Mouse (Mus musculus) monocyte, adult 5-6 weeks (primary cell): Measurements from ENCODE around the gene Med19. TPM values are rescaled to one million over a fixed set of nuclear protein-coding genes. Genes with fewer than 3 reads are reported as not detected.
A peak's percentile ranks its signal among the peaks of the same experiment; 100 is the strongest.
"Not testable (repeated sequence)": the region's sequence is repeated elsewhere in the genome, so short reads cannot be mapped to it uniquely, and the experiment has no call there.

Source experiments
- ATAC-seq: fragments of 153-309, 156-312 bp; replicated peaks from 2 replicates; pipeline ENCODE4 v1.8.0; 2017; ENCODE audit warnings: mild to moderate bottlenecking; ENCODE audit not compliant: low TSS enrichment, insufficient number of reproducible peaks, severe bottlenecking, poor library complexity, low FRiP score
- total RNA-seq: library from RNA; stranded (forward); fragments of 200-1000, 200-491, 200-594 nt; gene quantifications from 3 replicates; pipeline ENCODE4 v1.2.3, GENCODE M21; 2017

The Med19 gene
- total RNA-seq, 1 experiment from 2014 or later: 11.5 TPM

DNA sequence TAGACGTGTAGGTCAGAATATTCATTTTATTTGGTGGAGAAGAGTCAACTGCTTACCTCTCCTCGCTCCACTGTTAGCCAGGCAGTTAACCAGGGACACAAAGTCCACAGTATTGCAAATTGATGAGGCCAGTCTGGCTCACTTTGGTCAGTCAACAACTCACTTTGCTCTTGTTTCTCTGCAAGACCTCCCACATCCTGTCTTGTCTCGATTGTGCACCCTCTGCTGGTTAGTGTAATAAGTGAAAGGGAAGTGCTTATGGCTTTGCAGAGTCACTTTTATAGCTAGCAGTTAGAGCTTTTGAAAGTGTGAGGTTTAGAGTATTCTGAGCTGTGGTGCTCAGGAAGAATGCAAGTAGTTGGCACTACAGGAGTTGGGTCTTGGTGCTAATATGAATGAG is 17.9 kb upstream of the Med19 start:
- peak; percentile 72 for ATAC-seq

DNA sequence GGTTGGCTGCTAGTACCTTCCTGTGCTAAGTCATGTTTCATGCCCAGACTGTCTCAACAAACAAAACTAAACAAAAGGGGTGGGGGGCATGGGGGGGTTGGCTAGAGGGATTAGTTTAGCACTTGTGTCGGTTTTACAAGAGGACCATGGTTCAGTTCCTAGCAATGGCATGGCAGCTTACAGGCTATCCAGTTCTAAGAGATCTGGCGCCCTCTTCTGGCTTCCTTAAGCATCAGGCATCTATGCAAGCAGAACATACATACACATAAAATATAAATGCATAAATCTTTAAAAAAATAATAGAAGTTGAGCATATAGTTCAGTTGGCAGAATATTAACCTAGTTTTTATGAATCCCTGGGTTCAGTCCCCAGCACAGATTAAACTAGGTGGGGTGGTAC is 15.3 kb upstream of the Med19 start:
- no peak; the same call in 1 of the 2 replicates for ATAC-seq

DNA sequence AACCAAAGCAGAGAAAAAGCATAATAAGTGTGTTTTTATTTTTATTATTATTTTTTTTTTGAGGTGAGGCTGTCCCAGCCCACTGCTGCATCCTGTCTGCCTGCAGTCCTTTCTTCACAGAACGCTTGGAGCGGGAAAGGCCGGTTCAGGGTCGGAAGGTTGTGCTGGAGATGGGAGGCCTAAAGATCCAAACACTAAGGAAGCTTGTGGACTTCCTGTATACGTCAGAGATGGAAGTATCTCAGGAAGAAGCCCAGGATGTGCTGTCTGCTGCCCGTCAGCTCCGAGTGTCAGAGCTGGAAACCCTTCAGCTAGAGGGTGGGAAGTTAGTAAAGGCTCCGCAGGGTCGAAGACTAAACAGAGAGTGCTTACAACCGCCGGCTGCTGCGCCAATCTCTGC is 12.1 kb upstream of the Med19 start:
- no peak for ATAC-seq

DNA sequence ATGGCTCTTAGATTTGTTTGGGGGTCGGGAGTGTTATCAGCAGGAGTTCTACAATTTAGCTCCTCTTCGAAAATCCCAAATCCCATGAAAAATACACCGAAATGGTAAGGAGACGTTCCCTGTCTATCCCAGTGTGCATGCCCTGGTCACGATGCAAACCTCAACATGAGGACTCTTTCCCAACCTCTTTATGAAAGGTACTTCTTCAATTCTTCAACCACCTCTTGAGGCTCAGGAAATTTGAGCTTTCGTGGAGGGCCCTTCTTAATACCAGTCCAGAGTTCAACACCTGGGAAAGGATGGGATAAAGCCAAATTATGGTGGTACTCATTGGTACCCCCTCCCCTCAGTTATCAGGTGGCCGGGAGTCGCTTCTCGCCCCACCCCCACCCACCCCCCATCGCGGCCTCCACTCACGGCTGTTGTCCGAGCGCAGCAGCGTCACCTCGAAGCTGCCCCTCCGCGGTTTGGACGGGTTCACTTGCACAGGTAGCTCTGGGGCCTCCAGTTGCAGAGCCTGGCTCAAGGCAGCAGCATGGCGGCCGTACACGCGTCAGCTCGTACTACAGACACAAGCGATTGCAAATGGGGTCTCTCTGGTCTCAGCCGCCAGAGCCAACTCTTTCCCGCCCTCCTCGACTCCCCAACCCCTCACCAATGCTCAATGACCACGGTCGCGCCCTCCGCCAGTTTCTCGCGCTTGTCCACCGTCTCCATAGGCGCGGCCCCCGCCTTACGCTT is 8.2 kb upstream of the Med19 start:
- ATAC-seq: 0 out of 2 replicates have a peak, but pooled peaks have one; percentile 15

DNA sequence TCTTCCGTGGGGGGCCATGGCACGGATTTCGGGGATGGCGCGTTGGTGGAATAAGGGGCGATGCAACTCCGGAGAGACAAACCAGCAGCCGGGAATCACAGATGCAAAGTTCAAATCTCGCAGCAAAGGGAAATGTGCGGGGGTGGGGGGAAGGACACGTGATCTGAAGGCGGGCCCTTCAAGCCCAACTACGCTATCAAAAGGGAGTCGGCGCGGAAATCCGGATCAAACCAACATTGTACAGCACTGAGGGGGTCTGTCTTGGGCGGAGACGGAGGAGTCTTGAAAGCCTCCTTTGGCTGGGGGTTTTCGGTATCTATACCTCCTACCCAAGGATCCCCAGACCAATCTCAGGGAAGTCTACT is 7.7 kb upstream of the Med19 start, which contains the start of gene Selenoh:
Gene Selenoh, minus strand, starts transcription at position 202 of the 365 bp plus-strand sequence.
- ATAC-seq: peak; percentile 84

DNA sequence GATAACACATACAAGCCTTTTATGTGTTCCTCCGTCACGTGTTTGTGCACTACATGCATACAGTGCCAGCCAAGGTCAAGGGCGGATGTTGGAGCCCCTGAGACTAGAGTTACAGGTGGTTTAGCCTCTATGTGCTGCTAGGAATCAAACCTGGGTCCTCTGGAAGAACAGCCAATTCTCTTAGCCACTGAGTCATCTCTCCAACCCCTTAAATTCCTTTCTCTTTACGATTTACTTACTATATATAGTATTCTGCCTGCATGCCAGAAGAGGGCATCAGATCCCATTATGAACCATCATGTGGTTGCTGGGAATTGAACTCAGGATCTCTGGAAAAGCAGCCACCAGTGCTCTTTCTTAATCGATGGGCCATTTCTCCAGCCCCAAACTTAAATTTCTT is 6.7 kb upstream of the Med19 start:
- ATAC-seq: not testable (repeated sequence)

DNA sequence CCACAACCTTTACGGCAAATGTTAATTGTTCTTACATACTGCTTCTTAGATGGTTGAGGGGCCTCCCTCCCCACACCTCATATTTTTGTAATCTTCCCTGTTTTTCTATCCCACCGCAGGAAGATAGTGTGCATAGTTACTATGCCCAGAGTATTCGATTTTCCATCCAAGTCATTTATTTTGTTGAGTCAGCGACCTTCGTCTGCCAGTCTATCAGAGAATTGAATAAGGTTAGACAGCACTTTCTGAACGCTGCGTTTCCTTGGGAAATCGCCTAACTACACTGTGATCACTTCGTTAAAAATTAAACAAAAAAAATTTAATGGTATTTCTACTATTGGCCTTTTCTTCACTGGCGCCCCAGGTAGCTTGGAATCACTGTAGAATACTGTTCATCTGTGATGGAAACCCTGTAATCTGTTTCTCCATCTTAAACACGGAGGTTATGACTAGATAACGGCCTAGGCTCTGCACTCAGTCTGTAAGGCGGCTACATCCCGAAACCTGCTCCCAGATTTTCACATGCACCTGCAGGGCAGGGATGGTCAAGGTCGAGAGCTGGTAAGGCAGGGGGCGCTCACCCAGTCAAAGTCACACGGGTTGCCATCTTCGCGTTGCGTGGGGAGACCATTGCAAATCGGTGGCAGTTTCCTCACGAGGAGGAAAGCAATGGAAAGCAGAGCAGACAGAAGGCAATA is 783 bp upstream of the Med19 start:
- ATAC-seq: peak; percentile 32

DNA sequence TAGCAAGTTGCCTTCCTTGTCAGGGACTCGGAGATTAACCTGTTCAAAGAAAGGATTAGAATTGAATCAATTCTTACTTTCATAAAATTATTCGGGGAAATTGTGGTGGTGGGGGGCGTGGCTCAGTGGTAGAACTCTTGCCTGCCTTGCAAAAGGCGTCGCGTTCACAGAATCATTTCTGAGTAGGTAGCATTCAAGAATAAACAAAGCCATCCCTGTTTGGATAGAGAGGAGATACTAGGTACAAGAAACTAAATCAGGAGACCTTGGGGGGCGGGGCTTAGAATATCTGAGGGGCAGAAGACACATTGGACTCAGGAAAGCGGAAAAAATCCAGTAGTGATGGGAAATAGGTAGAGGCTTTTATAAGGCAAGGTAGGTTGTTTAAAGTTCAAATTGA is 814 bp downstream of the Med19 start, which contains the start of gene Tmx2:
Gene Tmx2, minus strand, starts transcription at position 125 of the 400 bp plus-strand sequence.
- ATAC-seq: no peak

DNA sequence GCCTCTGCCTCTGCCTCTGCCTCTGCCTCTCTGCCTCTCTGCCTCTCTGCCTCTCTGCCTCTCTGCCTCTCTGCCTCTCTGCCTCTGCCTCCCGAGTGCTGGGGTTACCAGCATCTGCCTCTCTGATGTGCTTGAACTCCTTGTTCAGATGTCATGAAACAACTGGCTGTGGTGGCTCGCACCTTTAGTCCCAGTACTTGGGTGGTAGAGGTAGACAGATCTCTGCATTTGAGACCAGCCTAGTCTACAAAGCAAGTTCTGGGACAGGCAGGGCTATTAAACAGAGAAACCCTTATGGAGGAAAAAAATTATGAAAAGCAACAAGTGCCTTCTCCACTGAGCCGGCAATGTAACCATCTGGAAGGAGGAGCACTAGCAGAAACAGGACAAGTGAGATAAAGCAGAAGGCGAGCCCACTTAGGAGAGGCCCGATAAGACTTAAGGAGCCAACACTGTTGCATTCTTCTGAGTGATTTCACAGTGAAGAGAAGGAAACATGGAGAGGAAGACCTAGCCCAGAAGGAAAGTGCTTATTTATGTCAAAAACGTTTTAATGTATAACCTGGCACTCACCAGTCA is 4.5 kb downstream of the Med19 start:
- ATAC-seq: no peak

DNA sequence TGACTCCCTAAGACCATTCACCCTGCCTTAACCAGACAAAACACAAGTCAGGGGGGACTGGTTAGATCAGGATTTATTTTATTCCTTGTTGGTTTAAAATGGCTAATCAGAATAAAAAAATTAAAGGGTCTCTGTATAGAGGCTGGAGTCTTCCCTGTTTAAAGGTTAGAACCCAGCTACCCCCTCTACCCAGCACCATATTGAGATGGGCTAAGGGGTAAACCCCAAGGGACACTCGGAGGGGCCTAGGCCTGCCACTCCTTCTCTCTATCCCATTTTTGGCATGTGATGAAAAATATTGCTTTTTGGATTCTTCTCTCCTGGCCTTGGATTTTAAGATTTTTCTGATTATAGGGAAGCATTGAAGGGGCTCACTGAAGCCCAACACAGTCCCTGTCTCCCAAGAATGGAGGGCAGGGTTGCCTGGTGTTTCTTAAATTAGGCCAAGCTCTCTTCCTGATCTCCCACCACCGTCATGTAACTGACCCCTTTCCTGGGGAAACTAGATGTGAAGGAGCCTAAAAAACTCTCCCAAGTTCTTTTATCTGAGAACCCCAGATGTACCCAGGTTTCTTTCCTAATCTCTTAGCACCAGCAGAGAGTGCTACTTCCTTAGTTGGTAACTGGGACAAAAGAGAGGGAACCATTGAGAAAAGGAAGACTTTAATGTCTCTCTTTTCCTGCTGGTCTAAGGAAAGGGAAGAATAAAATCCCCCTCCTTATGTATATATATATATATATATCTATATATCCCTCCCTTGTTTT is 10.1 kb downstream of the Med19 start:
- ATAC-seq: no peak

DNA sequence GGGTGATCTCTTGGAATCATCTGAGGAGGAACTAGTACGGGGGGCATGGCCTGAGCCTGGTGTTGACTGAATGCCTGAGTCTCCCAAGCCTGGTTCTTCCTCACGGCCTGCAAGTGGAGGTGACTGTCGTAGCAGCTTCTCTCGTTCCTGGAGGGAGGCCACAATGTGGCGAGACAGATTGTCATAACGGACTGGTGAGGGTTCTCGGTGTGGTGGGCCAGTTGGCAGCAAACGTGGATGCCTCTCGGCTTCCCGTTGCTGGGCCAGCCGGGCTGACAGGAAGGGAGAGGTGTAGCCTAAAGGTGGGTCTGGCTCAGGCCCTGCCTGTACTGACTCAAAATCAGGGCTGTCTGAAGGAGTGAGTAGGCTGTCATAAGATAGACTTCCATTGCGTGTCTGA is 11.8 kb downstream of the Med19 start:
- ATAC-seq: 0 out of 2 replicates have a peak, but pooled peaks have one; percentile 17

DNA sequence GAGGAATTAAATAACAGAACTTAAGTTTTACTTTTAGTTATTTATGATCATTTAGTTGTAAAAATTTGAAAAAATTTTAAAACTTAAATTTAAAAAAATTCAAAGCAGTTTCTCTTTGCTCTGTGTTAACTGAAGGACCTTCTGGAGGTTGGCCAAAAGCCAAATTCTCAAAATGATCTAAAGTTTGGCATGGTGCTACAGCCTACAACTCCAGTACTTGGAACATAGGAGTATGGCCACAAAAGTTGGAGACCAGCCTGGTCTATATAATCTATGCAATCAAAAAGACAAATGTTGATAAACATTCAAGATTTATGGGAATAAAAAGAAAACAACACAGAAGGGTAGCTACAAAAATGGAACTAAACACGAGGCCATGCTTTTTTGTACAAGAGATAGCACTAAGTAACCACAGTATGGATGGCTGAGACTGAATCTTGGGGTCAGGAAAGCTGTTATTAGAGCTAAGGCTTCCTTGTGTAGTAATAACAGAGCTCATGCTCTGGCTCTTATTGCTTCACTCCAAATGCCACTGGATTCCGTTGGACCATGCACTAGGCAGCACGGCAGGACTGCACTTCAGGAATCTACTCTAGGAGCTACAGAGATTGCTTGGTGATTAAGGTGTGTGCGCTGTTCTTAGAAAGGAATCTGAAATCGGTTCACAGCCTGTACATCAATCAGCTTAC is 16.9 kb downstream of the Med19 start:
- no peak for ATAC-seq

DNA sequence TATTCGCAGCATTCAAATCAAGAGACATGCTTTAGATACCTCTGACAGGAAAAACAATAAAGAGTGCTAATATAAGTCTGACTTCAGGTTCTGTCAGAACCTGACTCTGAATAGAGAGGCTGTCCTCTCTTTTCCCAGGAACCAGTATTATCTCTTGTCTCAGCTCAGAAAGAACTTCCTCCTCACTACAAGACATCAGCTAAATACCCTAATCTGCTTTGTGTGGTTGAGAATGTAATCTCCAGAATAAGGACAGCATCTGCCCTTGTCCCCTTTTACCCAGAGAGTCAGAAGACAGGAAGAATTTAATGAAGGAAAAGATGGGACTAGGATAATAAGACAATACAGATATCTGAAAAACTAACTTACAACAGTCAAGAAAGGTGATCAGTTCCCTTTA is 25.3 kb downstream of the Med19 start:
- ATAC-seq: no peak

DNA sequence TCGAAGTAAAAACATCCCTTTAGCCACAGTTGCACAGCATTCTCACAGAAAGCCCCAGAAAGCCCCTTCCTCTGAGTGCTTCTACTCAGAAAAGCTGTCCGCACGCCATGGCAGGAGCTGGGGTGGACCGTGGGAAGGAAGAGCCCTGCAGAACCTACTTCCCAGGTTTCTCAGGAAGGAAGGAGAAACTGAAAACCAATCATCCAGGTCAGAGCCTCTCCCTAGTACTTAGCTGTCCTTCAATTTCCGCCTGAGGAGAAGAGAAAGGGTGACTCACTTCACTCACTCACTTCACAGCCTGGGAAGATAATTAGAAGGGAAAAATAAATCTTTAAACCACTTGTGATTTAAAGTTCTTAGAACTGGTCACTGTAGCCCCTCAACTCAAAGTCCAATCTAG is 26.1 kb downstream of the Med19 start:
- no peak for ATAC-seq

DNA sequence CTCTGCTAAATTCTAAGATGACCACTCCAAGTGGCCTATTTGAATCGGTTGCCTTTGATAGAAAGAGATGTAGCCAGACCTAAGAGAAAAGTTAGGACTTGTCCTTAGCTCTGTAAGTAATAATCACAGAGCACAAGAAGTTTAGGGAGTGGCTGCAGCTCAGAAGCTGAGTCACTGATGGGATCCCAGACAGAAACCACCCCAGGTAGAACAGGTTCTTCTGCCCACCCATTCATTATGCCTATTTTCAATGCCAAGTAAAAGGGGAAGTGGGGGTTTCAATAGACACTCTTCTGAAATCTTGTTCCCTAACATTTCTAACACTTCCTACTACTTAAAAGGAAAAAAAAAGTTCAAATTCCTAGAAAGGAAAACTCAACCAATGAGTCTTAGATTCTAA is 27.1 kb downstream of the Med19 start:
- no peak for ATAC-seq

DNA sequence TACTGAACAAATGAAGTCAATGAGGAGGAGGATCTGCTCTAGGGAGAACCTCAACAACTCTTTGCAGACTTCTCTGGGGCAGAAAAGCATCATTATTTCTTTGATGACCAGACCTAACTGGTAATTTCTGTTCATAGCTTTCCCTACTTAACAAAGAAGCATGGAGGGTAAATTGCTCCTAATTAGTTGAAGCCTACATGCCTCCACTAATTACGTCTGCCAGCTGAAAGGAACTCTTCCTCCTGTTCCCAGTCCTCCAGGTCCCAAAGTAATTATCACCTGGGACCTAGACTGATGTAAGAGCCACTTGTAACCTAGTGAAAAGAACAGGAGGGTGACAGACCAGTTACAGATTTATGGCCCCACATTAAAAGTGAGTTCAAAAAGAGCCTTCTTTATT is 29.3 kb downstream of the Med19 start:
- no peak for ATAC-seq

DNA sequence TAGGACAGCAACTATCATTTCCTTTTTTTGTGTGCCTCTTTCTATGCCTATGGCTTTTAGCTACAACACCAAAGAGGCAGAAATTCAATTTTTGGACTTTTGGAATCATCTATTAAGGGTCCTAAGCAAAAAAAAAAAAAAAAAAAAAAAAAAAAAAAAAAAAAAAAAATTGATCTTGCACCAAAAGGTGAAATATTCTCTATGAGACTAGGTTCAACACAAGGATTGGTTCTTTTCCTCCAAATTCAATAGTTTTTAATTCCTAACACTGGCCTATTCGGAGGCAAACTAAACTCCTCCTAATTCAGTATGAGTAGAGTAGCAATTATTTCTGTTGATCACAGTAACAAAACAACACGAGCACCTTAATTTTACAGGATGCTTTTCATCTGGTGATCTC is 33.7 kb downstream of the Med19 start:
- ATAC-seq: no peak

DNA sequence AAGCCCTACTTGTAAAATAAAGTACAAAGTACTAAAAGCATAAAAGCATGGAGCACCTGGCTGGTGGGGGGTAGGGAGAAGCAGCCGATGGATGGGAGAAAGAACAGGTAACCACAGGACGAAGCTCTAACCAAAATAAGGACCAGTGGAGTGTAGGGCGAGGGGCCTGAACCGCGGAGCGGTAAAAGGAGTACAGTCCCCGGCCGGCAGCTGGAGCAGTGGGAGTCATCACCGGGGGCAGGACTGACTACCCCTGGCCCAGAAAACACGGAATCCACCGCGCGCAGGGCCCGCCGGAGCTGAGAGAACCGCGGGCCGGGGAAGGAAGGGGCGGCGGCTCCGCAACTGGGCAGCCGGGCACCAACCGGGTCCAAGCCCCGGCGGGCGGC is 36.2 kb downstream of the Med19 start:
- no peak for ATAC-seq
